Mouse (Mus musculus): ENCODE measurements around the gene Pde4d.

The Pde4d gene

DNA sequence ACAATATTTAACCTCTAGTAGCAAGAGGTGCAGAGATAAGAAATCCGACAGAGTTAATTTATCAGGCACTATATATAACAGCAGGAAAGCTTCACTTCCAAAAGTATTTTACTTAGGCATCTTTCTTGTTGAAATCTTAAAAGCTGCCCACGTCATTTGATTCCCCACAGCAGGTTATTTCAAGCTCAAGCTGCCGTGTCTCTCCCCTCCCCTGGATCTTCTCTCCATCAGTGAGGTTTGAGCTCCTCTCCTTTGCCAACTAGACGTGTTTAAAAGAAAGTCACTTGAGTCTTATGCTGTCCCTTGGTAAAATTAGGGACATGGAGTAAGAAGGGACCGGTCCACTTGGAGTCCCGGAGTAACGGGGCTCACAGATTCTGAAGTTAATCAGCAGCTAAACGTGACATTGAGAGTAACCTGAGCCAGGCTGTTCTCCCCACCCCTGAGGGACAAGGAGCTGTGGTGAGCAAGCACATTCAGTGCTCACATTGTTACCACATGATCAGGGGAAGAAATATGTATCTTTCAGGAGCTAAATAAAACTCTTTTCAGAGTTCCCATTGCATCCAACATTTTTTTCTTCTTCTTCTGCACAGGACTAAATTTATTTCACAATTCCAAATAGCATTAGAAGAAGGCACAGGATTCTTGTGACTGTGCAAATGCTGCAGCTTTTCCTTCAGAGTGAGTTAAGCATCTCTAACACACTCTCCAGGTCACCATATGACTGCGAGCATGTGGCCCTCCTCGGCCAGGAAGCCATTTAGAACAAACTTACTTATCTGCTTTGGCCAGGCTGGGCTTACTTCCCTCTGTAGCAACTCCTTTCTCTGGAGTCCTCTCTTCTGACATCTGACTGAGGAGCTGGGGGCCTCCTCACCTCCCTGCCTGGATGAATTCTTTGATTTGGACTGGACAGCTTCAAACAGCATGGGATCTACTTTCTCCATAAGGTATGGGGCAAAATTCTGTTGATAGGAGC lies at the start of gene Pde4d:
Gene Pde4d (plus strand): TSS at position 833 of the 982 bp plus-strand sequence.
- in situ Hi-C loops (cut with MboI; ENCODE audit: unreplicated experiment in 2 of 2) = no loop called here

DNA sequence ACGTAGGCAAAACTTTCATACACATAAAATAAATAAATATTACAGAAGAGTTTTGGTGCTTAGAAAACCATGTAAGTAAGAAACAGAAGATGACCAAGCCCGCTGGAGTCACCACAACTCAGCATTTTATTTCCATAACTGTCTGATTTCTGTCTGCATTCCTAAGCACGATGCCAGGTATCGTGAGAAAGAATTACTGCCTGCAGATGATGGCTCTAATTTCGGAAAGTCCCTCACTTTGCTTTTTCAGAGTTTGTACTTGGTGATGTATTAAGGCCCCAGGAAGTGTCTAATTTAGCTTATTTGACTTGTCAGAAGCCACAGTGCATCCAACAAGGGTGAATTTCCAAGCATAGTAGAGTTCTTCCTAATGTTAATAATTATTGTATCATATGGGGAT lies 46.6 kb upstream of the Pde4d start:
- in situ Hi-C loops (cut with MboI; ENCODE audit: unreplicated experiment in 2 of 2) = no loop called here

DNA sequence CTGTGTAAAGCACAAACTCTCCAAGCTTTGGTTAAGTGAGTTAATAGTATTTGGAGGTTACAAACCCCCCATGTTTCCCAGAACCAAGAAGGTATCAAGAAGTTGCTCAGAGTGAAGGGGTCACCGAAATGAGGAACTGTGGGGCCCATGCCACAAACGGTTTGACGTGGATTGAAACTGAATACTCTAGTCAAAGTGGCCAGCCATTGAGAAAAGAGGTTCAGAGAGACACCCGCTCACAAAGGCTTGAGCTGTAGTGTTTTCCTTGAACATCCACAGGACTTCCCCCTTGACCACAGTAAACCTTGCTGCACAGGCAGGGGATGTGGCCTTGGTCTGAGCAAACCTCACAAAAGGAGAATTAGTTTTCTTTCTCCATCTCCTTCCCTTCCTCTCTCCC lies 45.4 kb upstream of the Pde4d start:
- in situ Hi-C loops (cut with MboI; ENCODE audit: unreplicated experiment in 2 of 2) = no loop called here

DNA sequence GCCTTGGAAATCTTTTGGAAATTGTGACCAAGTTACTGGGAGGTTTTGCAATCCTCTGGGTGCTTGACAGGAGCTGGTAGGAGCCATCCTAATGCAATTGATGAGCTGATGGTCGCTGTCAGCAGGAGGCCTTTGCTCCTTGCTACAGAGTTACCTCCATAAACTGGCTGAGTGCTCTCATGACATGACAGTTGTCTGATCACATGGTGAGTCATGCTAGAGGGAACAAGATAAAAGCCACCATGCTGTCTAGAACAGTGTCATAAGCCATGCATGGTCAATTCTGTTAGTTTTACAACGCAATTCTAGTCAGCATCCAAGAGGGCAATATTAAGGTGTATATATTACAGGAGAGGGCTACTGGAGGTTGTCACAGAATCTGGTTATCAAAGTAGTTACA lies 34.3 kb upstream of the Pde4d start:
- in situ Hi-C loops (cut with MboI; ENCODE audit: unreplicated experiment in 2 of 2) = no loop called here

DNA sequence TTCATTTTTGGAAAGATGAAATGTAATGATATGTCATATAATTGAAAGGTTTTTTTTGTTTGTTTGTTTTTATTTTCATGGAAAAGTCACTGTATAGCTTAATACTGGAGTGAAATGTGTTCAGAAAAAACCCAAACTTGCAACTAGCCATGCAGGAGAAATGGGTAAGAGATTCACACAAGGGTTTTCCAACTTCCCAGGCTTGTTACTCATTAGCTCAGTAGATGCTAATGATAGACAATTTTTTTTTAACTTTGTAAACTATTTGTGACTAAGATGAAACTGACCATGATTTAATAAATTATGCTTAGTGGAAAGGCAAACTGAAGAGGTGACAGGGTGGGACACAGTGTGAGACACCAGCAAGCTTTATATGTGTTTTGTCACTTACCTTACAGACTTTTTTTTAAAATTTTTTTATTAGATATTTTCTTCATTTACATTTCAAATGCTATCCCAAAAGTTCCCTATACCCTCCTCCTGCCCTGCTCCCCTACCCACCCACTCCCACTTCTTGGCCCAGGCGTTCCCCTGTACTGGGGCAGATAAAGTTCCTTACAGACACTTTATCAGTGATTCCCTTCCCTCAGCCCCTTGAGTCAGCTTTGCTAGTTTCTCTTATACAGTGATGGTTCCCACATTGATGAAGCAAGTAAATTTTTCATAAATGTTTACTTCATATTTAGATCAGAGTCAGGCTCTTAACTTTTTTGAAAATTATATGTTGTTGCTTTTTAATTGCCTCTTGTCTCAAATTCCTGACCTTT lies 30.8 kb upstream of the Pde4d start:
- in situ Hi-C loops (cut with MboI; ENCODE audit: unreplicated experiment in 2 of 2) = no loop called here

DNA sequence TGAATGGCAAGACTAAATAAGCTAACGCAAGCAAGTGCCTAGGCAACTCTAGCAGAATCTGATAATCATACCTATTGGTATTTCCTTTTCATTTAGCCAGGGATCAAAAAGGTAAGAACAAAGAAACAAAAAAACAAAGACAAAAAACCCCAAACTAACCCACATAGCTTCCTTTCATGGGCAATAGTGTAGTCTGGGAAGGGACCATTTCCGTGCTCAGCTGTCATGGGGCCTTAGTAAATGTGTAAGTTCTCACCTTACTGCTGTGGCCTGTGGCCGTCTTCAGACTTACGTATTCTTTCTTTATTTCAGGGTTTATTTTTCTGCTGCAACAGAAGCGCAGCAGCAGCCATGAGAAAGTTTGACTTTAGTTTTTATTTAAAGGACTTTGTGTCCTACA lies 23.4 kb upstream of the Pde4d start:
- in situ Hi-C loops (cut with MboI; ENCODE audit: unreplicated experiment in 2 of 2) = no loop called here

DNA sequence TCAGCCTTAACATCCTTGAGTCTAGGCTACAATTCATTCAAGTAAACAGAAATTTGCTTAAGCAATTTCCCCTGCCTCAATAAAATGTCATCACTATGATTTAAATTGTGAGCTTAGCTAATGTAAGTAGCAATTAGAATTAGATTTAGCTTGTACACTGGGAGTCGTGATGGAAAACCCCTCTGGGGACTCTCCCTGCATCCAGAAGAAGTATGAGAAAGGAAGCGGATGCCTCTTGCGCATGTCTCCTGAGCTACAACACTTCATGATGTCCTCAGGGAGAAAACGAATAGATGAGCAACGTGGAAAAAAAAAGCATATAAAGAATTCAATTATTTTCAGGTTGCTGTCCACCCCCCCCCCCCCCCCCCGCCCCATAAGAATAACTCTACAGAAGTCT lies 20.9 kb upstream of the Pde4d start:
- in situ Hi-C loops (cut with MboI; ENCODE audit: unreplicated experiment in 2 of 2) = no loop called here

DNA sequence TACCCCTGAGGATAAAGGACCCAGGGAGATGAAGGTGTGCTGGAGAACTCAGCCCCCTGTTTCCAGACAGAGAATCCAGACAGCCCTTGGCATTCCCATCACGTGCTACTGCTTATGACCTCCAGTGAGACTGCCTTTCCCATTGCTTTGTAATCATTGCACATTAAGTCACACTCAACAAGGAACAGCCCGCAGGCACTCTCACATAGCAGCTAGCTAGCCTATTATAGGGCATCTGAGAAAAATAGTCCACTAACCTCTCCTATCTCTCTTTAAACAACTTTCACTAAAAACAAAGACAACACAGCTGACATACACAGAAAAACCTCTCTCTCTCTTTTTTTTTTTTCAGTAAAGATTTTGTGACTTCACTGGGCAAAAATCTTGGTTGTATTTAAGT lies 20.1 kb upstream of the Pde4d start:
- in situ Hi-C loops (cut with MboI; ENCODE audit: unreplicated experiment in 2 of 2) = no loop called here

DNA sequence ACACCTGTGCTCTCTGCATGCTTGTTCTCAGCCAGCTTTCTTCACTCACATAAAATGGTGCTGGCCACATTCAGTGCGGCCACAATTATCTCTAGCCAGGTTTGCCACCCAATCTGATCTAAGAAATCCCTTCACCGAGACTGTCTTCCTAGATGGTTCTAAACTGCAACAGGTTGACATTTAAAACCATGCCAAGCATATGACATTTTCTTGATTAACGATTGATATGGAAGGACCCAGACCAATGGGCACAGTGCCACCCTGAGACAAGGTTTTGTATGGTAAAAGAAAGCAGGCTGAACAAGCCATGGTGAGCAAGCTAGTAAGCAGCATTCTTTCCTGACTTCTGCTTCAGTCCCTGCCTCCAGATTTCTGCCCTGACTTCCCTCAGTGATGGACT lies 18.0 kb upstream of the Pde4d start:
- in situ Hi-C loops (cut with MboI; ENCODE audit: unreplicated experiment in 2 of 2) = no loop called here

DNA sequence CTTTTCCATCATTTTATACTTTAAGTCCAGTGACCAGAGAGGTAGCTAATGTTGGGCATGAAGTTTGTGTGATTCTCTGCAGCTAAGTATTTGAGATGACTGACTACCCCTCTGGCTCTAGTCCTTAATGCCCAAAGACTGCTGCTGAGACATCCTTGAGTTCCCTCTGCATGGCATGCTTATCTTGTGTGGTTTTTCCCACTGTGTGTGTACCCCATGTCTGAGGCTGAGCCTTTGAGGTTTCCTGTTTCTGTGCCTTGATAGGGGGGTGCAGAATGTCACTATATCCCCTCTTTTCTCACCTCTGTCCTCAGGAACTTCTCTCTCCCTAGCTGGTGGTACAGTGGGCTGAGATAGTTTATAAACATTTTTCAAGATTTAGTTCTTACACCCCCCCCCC lies 14.1 kb upstream of the Pde4d start:
- in situ Hi-C loops (cut with MboI; ENCODE audit: unreplicated experiment in 2 of 2) = no loop called here

DNA sequence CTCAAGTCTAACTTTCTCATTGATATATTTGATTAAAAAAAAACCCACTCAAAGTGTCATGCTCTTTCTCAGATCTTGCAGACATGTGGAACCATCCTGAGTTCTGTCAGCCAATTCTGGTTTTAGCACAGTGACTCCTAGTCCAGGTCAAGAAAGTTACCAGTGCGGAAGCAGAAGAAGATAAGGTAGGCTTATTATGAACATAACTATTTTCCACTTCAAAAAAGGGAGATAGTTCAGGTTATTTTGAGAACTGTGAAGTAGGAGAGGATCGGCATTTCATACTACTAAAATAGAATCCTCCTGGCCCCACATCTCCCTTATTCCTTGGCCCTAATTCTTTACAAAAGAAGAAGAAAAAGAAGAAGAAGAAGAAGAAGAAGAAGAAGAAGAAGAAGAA lies 12.3 kb upstream of the Pde4d start:
- in situ Hi-C loops (cut with MboI; ENCODE audit: unreplicated experiment in 2 of 2) = no loop called here

DNA sequence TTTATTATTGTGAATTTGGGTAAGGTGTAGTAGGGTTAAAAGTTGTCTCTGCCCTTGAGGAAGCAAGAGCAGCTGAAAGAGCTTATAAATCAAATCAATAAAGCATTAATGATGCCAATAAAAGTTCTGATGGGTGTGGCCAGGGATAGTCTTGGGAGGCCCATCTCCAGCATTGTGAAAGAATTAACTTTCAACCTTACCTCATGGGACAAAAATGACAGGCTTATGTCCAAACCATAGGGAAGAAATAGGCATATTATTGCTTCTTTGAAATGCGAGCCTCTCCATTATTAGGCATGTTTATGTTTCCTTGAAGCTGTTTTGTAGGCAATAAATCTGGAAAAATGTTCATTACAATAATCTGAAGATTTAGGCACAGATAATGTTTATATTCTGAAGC lies 10.7 kb upstream of the Pde4d start:
- in situ Hi-C loops (cut with MboI; ENCODE audit: unreplicated experiment in 2 of 2) = no loop called here

DNA sequence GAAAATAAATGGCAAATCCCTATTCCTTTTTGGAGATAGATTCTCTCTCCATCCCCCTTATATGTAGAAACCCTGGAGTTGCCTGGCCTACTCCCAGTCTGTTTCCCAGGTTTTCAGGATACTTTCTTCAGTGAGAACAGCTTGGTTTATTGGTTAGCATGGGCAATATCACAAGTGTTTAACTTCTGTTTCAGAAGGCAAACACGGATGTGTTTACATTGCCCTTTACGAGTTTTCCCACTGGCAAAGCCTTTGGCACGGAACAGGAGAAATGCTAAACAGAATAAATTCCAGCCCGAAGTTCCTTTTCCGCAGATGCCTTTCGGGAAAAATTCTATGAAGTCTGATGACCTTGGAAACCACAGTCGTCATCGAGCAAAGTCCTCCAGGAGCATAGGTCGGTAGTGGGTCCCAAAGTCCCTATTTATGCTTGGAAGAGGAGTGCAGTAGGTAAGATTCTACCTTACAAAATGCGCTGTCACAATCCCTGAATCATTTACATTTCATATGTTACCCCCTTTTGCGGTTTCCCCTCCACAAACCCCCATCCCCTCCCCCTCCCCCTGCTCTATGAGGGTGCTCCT lies 1.3 kb upstream of the Pde4d start:
- in situ Hi-C loops (cut with MboI; ENCODE audit: unreplicated experiment in 2 of 2) = no loop called here

DNA sequence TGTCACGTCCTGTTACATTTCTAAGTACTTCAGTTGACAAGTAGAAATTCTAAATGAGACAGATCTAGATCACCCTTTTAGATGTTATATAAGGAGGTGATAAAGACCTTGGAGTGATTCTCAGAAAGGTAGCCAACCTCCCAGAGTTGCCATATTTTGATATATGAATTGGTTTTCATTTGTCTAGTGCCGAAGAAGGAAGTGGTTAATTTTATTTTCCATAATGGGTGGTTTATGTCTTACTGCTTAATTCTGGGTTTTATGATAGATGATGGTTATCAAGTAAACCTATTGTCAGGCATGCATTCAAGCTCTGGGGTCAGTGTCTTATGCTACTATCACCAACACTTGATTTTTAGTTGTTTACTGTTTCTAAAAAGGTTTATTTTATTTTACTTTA lies 1.4 kb downstream of the Pde4d start:
- in situ Hi-C loops (cut with MboI; ENCODE audit: unreplicated experiment in 2 of 2) = no loop called here

DNA sequence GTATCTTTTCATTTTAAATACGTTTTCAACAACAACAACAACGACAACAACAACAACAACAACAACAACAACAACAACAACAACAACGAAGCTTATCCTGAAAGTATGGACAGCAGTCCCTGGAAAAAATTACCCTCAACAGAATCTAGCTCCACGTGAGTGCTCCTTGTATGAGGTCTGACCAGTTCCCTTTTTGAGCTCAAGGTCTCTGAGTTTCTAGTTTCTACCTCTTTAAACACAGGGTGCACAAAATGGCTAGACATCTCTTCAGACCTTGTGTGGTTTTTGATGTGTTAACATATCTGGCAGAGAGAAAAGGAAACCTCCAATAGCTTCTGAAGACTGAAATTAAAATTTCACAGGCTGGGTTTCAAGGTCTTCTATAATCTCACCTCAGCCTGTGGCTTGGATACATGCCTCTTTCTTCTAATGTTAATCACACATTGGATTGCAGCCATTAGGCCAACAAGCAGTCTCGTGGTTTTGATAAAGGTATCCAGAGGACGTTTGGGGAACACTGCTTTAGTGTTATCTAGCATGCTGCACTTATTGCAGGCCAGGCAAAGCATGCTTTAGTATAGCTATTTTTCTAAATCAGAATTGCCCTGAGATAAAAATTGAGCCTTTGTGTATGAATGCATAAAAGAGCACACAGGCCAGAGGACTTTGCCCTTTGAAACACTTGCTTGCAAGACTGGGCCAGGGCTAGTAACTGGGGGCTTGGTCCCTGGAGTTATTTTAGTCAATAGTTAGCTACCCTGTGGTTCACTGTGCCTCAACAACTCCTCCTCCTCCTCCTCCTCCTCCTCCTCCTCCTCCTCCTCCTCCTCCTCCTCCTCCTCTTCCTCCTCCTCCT lies 3.5 kb downstream of the Pde4d start:
- in situ Hi-C loops (cut with MboI; ENCODE audit: unreplicated experiment in 2 of 2) = no loop called here

DNA sequence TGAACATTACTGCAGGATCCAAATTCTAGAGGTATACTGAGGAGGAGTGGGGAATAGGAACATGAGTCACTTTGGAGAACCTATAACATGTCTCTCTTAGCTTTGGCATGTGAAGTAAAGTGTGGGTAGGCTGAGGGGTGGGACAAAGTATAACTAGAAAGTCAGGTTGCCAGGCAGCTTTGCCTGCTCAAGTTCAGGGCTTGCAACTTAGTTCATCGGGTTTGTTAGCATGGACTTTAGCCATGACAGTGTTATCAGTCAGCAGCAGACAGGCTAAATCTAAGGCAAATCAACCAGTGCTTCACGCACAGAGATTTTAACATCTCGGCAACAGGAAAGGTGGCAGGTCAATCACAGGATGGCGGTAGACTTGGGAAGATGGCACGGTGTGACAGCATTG lies 12.8 kb downstream of the Pde4d start:
- in situ Hi-C loops (cut with MboI; ENCODE audit: unreplicated experiment in 2 of 2) = no loop called here

DNA sequence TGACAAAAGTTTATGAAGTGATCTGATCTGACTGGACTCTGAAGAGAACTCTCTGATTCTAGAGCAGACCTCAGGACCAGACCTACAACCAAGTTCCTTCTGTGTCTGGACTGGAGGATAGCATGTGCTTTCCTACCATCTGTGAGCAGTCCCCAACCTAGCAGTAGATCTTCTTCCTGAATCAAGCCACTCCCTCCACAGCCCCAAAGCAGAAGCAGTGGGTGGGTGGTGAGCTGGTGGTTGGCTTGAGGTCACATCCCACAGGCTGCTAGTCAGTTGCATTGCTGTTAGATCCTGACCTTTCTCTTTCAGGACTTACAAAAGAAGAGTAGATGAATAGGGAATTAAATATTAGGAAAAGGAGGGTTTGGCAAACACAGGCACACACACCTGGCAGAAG lies 16.0 kb downstream of the Pde4d start:
- in situ Hi-C loops (cut with MboI; ENCODE audit: unreplicated experiment in 2 of 2) = no loop called here

DNA sequence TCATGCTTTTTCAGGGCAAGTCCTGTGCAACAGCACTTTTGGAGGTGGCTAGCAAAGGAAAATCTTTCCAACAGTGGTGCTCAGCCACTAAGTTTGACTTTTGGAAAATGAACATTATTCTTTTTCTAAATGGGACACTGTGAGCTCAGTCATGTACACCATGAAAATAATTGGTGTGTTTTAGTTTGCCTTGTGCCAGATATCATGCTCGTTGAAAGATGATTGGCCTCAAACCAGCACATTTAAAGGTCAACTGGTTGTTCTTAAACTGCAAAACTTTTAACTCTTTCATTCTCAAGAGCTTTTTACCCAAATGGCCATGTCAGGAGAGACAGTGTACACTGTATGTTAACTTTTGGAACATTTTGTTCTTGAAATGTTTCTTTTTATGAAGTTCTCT lies 17.3 kb downstream of the Pde4d start:
- in situ Hi-C loops (cut with MboI; ENCODE audit: unreplicated experiment in 2 of 2) = no loop called here

DNA sequence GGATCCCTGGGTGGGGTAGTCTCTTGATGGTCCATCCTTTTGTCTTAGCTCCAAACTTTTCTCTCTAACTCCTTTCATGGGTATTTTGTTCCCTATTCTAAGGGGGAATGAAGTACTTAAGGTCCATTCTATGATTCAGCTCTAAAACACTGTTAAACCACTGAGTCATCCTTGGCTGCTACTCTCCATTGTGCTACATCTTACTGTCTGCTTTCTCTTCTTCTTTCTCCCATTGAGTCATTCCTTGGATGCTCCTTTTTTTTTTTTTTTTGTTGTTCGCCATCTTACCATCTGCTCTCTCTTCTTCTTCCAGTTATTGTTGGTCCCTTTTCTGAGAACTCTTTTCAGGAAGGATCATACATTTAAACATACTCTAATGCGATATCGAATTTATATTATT lies 30.7 kb downstream of the Pde4d start:
- in situ Hi-C loops (cut with MboI; ENCODE audit: unreplicated experiment in 2 of 2) = no loop called here

DNA sequence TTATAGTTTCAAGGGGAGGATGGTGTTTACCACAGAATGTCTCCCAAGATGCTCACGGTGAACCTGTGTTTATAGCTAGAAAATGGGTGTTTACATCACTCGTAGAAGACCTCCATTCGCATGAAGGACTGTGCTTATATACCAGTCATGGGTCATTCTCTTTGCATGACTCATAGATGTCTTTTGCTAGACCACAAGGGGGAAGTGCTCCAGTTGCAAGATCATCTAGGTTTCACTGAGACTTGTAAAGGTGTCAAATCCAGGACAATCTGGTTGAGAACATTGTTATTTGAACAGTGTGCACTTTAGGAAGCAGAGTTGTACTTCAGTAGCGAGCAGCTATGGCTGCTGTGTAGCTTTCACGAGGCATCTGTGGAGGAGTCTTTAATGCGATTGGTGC lies 35.3 kb downstream of the Pde4d start:
- in situ Hi-C loops (cut with MboI; ENCODE audit: unreplicated experiment in 2 of 2) = no loop called here

DNA sequence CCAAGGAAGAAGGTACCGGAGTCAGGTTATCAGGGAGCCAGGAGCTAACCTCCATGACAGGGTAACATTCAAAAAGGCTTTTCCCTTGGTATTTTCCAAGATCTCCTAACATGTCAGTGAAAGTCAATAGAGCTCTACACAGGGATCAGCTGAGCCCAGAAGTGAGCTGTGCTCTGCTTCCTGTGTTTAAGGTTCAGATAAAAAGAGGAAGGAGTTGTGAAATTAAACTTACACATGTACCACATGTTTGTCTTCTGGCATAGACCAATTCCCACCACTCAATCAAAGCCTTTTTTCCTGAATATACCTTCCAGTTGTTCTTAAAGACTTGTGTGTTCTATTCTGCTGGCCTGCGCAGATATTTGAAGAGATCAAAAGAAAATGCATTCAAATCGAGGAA lies 37.3 kb downstream of the Pde4d start:
- in situ Hi-C loops (cut with MboI; ENCODE audit: unreplicated experiment in 2 of 2) = no loop called here

Measured in v-Abl transformed pro-B cells (cell line).